Mouse (Mus musculus) megakaryocyte progenitor cell, adult 5-6 weeks (primary cell): ENCODE data around the gene Igfbp2. TPM values are rescaled to one million over a fixed set of nuclear protein-coding genes. Genes with fewer than 3 reads are reported as not detected.
A peak's percentile ranks its signal among the peaks of the same experiment; 100 is the strongest.

Experiments used
- ATAC-seq: replicated peaks from 2 replicates; pipeline ENCODE4 v1.8.0; 2016; ENCODE audit warnings: mild to moderate bottlenecking, moderate TSS enrichment, inconsistent platforms; ENCODE audit not compliant: poor library complexity
- total RNA-seq, 2 experiments: library from RNA; stranded (forward) in 1 of 2; stranded (reverse) in 1 of 2; fragments of 157-497, 149-512 nt in 1 of 2; fragments of 200-1000 nt in 1 of 2; gene quantifications; 2 replicates each; pipeline versions ENCODE4 v1.2.3 to v1.2.4; 2015 to 2017

Gene Igfbp2
- total RNA-seq, 2 experiments from 2014 or later, result not detected

DNA sequence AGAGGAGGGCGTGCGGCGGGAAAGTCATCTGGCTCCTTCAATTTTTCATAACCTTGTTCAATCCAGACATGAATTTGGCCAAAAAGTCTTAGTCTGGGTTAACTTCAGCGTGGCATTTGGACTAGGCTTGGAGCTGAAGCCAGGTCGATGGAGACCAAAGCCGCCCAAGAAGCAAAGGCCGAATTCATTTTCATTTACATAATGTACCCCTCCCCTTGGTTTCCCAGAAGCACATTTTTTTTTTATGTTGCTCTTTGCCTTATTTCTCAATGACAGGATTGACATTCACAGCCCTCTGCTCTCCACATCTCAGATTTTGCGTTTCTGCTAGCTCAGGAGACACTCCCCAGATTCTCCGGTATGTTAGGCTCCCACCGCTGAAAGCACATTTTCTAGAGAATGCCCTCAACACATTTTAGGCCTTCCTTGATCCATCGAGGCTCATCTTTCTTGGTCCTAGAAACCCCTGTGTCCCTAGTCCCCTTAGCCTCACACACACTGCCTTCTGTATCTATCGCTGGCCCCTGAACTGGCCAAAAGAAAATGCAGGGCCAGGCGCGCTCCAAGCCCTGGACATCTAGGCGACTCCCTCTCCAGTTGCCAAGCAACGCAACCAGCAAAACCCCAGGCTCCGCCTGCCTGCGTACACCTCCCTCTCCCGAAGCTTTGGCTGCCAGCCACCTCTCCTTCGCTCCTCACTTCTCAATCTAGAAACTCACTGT, 46.5 kb downstream of the Igfbp2 start:
- peak; percentile 47 for ATAC-seq

DNA sequence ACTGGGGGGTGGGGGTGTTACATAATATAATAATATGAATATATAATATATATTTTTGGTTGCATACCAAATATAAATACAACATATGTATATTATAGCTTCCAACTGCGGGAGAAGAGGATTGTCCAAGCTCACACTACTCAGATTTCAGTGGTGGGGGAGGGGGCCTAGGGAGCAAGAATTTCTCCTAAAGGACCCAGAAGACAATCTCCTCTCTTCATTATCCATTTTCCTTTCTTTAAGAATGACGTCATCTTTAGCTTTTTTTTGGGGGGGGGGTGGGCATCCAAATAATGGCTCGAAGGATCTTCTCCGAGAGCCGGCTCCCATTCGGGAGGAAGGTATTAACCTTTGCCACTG, 47.0 kb downstream of the Igfbp2 start:
- no peak for ATAC-seq

DNA sequence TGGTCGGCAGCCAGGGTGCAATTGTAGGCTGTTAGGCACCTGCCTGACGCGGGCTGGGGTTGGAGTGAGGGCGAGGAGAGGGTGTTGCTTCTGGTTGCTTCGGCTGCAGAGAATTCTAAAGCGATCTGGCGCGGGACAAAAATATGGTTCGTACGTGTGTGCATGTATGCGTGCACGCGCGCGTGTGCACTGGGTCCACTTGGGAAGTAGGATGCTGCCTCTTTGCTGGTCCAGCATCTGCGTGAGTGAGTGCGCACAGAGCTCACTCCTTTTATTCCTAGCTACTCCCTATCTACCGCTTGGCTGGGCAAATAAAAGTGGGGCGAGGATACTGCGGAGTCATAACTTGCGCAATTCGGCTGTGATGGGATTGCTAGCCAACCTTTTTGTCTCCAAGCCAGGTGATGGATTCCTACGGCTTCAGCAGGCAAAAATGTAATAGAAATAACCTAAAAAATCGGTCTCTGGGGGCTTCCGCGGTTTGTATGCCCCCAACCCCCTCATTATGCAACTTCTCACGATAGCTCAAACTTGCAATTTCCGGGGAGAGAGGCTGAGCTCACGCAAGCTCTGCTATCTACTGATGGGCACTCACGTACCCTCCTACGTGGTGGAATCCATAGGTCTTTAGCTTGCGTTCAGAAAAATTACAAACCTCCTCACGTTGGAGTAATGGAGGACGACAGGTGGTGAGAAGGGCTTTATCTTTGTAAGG, 47.6 kb downstream of the Igfbp2 start:
- no peak for ATAC-seq

DNA sequence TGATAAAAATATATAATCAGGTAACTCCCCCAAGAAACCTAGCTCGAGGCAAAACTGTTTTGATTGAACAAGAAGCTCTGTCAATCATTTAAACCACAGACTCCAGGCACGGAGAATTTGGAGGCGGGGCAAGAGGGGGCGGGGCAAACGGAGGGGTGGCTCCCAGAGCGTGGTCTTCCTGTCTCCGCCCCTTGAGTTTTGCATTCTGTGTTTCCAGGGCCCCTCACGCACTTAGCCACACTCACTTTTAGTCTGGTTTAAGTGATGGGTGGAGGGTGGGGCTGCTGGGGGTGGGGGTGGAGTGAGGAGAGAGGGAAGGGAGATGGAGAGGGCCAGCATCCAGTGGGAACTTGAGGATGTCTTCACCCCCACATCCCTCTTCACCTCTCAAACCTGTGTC, 48.2 kb downstream of the Igfbp2 start:
- ATAC-seq, result peak; percentile 32

DNA sequence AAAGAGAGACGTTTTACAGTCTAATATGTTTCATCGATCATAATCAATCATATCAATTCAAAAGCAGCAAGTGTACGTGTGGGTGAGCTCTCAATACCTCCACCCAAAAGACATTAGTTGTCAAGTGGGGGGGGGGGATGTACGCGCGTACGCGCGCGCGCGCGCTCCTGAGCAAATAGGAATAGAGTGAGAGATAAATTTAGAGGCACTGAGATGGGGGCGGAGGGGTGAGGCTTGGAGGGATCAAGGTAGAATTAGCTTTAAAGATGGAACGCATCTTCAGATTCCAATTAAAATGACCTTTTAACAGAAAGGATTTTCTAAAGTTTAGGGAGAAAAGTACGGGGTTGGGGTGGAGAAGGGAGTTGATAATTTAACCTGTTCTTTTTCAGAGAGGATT, 48.8 kb downstream of the Igfbp2 start:
- no peak for ATAC-seq

DNA sequence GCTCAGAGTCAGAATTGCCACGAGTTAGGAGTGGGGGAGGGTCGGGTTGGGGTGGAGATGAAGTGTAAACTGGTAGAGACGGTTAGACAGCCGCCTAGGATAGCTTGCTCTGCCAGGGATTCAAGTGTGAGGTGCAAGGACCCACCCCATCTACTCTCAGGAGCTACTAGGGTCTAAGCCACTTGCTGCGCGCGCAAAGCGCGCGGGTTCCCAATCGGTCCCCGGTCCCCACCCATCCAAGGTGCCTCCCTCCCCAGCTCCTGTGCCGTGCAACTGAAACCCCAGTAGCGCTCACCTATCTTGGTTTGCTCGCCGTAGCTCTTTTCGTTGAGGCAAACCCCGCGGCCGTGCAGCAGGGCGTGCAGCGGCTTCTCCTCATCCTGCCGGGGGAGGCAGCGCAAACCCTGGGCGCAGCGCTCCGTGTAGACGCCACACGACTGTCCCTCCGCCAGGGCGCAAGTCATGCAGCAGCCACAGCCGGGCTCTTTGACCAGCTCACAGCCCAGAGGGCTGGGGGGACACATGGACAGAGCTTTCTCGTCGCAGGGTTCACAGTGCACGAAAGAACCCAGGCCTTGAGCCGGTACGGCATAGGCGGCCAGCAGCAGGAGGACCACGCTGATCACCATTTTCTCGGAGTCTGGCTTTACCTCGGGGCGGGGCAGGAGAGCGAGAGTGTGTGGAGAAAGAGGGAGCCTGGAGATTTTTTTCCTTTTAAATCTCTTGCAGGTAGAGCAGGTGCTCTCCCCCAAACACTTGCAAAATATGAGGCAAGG, 49.4 kb downstream of the Igfbp2 start:
- ATAC-seq, result no peak

DNA sequence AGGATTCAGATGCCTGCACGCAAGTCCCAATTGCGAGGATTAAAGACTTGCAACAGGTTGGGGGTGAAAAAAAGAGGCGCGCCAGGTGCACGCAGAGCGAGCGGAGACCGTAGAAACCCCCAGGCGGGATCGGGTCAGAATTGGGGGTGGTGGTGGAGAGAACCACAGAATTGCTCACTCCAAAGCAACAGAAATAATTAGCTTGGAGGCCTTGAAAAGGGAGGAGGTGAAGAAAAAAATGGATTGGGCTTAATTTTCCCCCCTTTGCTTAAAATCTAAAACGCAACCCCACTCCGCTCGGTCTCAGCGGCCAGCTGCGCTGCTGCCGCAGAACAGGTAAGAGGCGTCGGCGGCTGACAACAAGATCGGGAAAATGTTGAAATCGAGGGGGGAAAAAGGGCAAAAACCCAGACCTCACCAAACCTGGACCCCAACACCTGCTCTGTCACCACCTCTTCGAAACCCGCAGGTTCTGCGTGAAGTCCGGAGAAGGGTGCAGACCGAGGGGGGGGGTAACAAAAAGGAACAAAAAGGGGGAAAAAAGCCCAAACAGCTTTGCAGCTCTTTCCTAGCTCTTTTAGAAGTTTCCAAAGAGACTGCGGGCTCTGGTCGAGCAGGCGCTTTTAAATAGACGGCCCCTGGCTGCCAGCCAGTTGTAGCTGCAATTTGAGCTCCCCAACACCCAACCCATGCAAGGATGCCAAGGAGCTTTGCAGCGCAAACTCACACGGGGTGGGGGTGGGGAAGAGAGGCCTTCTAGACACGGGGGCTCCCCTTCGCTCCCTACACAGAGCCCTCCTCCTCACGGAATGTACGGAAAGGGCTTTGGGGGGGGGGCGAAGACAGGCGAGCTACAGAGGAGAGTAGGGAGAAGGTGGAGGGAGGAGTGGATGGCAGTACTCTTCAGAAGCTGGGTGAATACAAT, 50.2 kb downstream of the Igfbp2 start, which contains the start of gene Igfbp5:
Gene Igfbp5, minus strand, starts transcription at position 598 of the 925 bp plus-strand sequence.
- ATAC-seq, result no peak

DNA sequence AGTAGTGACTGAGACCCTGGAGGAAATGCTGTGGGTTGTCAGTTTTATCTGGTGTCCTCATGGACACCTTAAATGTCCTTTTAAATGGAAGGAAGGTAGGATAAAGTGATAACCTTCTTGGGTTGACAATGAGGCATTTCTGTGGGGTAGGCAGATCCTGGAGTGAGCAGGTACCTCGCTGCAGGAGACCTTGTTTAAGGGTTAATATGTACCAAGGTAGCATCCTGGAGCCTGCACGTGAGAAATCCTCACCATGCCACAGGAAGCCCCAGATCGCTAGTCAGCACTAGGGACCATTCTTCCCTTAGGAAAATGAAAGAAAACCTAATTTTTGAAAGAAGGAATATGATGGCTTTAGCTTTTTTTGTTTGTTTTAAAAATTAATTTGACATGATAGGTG, 51.4 kb downstream of the Igfbp2 start:
- no peak for ATAC-seq

DNA sequence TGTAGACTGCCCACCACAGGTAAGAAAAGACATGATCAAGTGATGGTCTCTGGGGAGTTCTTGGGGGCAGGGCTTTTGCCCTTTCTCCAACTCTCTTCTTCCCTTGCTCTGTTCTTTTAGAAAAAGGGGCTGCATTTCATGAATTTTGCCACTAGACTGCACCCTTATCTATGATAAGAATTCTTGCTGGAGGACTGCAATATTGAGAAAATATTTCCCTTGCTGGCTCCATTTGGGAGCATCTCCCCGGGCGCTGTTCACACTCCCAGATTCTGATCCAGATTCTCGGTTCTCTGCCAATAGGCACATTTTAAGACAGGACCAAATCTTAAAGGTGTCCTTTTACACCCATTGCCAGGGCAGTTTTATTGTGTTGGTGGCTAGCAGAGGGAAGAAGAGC, 51.8 kb downstream of the Igfbp2 start:
- no peak for ATAC-seq

DNA sequence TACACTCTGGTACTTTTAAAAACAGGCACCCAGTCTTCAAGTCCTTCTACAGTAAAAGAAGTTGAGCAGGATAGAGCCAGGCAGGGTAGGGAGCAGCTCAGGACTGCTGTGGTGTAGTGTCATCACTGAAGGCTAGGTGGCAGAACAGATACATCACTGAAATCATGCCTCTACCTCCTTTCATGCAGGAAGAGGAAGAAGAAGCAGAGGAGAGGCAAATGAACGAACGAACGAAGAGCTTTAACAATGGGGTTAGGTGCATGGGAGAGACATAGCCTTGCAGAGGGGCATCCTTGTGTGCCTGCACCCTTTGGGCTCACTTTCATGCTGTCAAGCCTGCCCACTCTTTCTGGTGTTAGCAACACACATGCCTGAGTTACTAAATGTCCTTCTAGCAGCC, 53.6 kb downstream of the Igfbp2 start:
- peak; percentile 81 for ATAC-seq

DNA sequence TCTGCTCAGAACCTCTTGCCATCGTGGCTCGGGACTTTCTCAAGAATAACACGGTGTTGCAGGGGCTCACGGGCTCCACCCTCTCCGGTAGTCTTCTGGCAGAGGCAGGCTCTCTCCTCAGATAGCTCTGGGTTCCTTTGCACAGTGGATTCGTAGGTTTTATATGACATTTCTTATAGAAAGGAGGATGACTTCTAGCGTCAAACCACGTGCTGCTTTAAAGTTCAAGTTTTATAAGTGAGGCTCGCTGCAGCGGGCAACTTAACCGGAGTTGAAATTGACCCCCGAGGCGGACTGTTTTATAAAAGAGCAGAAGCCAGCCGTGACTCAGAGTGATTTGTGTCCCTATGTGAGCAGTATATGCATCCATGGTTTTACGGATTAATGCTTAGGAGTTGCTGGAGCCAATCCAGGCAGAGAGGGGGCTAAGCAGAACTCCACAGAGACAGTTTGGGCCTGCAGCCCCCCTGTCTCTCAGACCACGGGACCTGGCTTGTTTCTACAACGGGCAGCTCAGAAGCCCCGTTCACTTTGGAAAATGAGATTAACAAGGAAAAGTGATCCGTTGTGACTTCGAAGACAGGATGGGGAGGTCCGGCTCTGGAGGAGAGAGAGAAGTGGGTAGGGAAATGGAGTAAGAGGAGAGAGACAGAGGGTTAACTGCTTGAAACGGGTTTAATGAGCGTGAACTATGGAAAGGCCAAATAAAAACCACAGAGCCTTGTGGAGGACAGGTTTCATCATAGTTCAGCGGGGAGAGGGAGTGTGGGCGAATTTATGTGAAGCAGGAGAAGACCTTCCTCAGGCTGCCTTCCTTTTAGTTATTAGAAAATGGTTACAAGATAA, 54.4 kb downstream of the Igfbp2 start:
- ATAC-seq, result no peak

DNA sequence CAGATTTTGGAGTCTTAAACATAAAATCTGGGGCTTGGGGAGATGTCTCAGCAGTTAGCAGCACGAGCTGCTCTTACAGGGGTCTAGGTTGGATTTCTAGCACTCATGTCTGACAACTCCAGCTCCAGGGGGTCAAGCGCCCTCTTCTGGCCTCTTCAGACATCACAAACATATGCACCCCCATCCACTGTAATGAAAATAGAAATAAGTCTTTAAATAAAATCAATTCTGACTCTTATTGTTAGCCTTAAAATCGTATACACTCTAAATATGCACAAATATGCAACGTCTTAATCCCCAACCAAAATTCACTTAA, 55.0 kb downstream of the Igfbp2 start:
- 0 out of 2 replicates have a peak, but pooled peaks have one; percentile 45 for ATAC-seq

DNA sequence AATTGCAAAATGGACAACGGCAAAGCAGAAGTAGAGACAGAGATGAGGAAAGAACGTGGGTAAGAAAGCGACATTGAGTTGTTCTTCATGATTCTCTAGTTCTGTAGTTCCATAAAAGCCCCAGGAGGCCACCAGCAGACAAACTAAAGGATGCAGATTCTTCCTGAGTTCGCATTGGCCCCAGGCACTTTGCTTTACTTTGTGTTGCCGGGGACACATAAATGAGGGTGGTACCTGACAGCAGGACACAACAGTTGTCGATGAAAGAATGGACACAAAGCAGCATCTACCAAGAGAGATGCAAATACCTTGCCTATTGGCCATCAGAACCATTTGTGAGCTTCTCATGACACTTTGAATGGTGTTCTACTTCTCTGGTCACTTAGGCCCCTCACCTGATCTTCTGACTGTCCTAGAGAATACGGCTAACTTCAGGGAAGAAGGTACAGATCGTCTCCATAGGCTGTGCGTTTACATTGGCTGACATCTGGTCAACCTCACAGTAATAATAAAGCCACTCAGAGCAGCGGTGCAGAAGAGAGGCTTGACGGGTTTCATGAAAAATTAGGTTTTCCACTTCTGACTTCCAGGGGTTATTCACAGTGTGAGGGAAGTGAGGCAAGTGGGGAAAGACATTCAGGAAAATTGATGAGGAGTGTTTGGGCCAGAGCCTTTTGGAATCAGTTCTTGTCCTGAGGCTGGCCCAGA, 61.0 kb downstream of the Igfbp2 start:
- ATAC-seq, result no peak

DNA sequence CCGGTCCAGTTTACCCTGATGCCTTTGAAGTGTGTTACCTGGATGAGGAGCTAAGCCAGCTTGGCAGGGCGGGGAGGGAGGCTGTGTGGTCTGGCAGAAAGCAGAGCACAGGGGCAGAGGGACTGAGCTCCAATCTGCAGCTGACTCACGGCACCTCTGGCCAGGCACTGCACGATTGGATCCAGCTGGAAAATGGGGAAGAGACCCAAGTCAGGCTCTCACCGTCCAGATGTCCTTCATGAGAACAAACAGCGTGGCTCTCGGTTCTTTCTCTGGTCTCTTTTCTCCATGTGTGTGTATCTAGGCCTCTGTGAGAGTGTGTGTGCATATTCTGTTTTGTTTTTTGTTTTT, 61.5 kb downstream of the Igfbp2 start:
- ATAC-seq, result no peak

DNA sequence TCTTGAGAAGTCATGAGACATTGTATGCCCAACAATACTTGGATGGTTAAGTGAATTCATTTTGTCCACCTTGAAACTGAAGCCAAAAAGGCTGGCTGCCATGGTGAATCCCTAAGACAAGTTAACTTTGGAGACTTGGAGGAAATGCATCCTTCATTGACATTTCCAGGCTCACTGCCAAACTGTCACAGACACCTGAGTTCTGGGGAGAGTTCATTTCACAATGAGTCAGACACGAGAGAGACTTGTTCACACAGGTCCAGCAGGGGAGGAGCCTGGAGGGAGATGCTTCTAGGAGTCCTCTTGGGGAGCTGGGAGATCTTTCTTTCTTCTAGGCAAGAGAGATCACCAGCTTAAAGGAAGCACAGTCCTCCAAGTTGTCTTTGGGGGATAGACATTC, 63.6 kb downstream of the Igfbp2 start:
- no peak for ATAC-seq

DNA sequence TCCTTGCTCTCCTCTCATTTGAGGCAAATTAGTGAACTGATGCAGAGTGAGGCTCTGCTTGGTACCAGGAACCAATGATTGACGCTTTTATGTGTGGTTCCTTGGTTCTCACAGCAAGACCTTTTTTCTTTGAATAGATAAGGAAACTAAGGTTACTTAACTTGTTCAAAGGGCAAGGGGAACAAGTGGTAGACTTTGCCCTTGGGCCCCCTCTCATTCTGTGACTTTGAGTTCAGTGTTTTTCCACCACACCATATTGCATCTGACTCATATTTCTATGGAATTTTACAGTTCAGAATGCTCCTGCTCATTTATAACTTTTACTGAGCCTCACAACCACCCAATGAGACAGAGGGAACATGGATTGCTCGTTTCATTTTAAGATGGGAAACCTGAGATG, 71.5 kb downstream of the Igfbp2 start:
- ATAC-seq, result no peak
